Mouse (Mus musculus): ENCODE measurements around the gene Rbpj.

The Rbpj gene

GRCm38 (mm10) chr5:53465883-53466282 is at the start of gene Rbpj:
Gene Rbpj (plus strand): TSS chr5:53466152.
- no peak for DNase-seq (ENCODE audit: low spot score)

- DNase-seq (ENCODE audit: low spot score): no peak
These were observed 45.2 kb upstream of the Rbpj start for GRCm38 (mm10) chr5:53420777-53421176.

GRCm38 (mm10) chr5:53421291-53421690 is 44.7 kb upstream of the Rbpj start:
- no peak for DNase-seq (ENCODE audit: low spot score)

GRCm38 (mm10) chr5:53427411-53427810 is 38.5 kb upstream of the Rbpj start:
- DNase-seq (ENCODE audit: low spot score): no peak

GRCm38 (mm10) chr5:53429683-53430477 is 36.1 kb upstream of the Rbpj start:
- DNase-seq (ENCODE audit: low spot score): no peak

- DNase-seq (ENCODE audit: low spot score): no peak
These were observed 33.5 kb upstream of the Rbpj start for GRCm38 (mm10) chr5:53432451-53432850.

- no peak for DNase-seq (ENCODE audit: low spot score)
These were observed 28.9 kb upstream of the Rbpj start for GRCm38 (mm10) chr5:53436905-53437632.

GRCm38 (mm10) chr5:53437767-53438166 is 28.2 kb upstream of the Rbpj start:
- DNase-seq (ENCODE audit: low spot score): no peak

- no peak for DNase-seq (ENCODE audit: low spot score)
These were observed 27.7 kb upstream of the Rbpj start for GRCm38 (mm10) chr5:53438268-53438667.

- no peak for DNase-seq (ENCODE audit: low spot score)
These were observed 26.3 kb upstream of the Rbpj start for GRCm38 (mm10) chr5:53439655-53440054.

GRCm38 (mm10) chr5:53444030-53444429 is 21.9 kb upstream of the Rbpj start:
- DNase-seq (ENCODE audit: low spot score): no peak

GRCm38 (mm10) chr5:53450945-53451344 is 15.0 kb upstream of the Rbpj start:
- DNase-seq (ENCODE audit: low spot score): no peak

GRCm38 (mm10) chr5:53451829-53452228 is 14.1 kb upstream of the Rbpj start:
- DNase-seq (ENCODE audit: low spot score): no peak

GRCm38 (mm10) chr5:53452920-53453319 is 13.0 kb upstream of the Rbpj start:
- DNase-seq (ENCODE audit: low spot score): no peak

GRCm38 (mm10) chr5:53454706-53455105 is 11.2 kb upstream of the Rbpj start:
- no peak for DNase-seq (ENCODE audit: low spot score)

- no peak for DNase-seq (ENCODE audit: low spot score)
These were observed 10.5 kb upstream of the Rbpj start for GRCm38 (mm10) chr5:53455459-53455858.

GRCm38 (mm10) chr5:53460196-53460595 is 5.8 kb upstream of the Rbpj start:
- no peak for DNase-seq (ENCODE audit: low spot score)

GRCm38 (mm10) chr5:53463098-53464018 is 2.6 kb upstream of the Rbpj start:
- DNase-seq (ENCODE audit: low spot score): no peak

- DNase-seq (ENCODE audit: low spot score): no peak
These were observed 726 bp downstream of the Rbpj start for GRCm38 (mm10) chr5:53466422-53467333.

GRCm38 (mm10) chr5:53467602-53468001 is 1.6 kb downstream of the Rbpj start:
- DNase-seq (ENCODE audit: low spot score): no peak

GRCm38 (mm10) chr5:53468366-53468765 is 2.4 kb downstream of the Rbpj start:
- DNase-seq (ENCODE audit: low spot score): no peak
